Mouse (Mus musculus) bone marrow macrophage, adult 2 months (primary cell): ENCODE measurements at regions not wholly inside any gene's neighbourhood (a gene's known extent, or its start where the extent isn't known, plus 50 kb on each side); places are given as distances from the start of the nearest gene placed in this dataset.
"Not testable (repeated sequence)": the region's sequence is repeated elsewhere in the genome, so short reads cannot be mapped to it uniquely, and the experiment has no call there.

ENCODE experiments used
- H3K27ac ChIP-seq: 2 replicates; pipeline ENCODE4 v1.5.1; 2012; ENCODE audit warnings: low read depth, low read length; ENCODE audit not compliant: insufficient read depth
- H3K4me1 ChIP-seq: 2 replicates; pipeline ENCODE4 v1.6.1; 2012; ENCODE audit warnings: low read length; ENCODE audit not compliant: control insufficient read depth, insufficient read depth
- H3K4me3 ChIP-seq: 2 replicates; pipeline ENCODE4 v1.5.1; 2012; ENCODE audit warnings: mild to moderate bottlenecking, low read length, moderate library complexity; ENCODE audit not compliant: insufficient read depth
- CTCF ChIP-seq: IDR thresholded peaks from 2 replicates; pipeline ENCODE4 v1.5.1; 2012; ENCODE audit warnings: low read depth, mild to moderate bottlenecking, low read length, moderate library complexity
- POLR2A ChIP-seq: IDR thresholded peaks from 2 replicates; pipeline ENCODE4 v1.6.1; 2012; ENCODE audit warnings: mild to moderate bottlenecking, low read depth, low read length, borderline replicate concordance

DNA sequence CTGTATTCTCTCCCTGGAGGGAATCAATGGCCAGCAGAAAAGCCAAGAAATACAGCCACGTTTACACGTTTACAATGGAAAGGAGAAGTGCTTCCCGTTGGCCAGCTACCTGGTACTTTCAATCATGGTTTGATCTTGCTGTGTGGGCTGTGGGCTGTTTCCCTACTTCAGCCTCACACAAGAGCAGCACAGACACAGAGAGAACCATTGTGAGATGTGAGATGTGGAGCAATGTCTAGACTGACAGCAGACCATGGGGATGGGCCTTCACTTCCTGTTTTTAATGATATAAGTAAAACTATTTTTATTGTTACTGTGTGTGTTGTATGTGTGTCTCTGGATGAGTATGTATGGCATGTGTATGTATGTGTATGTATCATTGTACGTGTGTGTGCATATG, 156.2 kb downstream of the Mterf1b start:
- Histone ChIP-seq H3K4me1 (no peaks in the 10 kb centered on the region), H3K4me3 (no peak overlapping the region), H3K27ac (no peak overlapping the region)
- no peak for TF ChIP-seq CTCF
- no peak for TF ChIP-seq POLR2A

DNA sequence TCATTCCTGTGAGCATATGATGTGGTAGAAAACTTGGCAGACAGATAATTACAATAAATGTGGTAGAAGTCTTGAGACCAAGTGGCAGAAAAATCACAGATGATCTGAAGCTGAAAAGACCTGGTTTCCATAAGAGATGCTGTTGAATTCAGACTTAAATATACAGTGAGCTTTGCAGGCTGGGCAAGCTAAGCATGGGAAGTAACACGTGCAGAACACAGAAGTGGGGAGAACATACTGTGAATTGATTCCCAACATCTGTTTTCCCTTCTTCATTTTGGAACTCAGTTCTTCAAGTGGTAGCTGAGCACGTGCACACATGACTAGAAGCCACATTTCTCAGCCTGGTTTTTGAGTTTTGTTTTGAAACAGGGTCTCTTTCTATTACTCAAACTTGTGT, 157.8 kb downstream of the Mterf1b start:
- Histone ChIP-seq H3K27ac (no peak overlapping the region), H3K4me3 (no peak overlapping the region), H3K4me1 (no peaks in the 10 kb centered on the region)
- no peak for TF ChIP-seq CTCF
- TF ChIP-seq POLR2A, result no peak

DNA sequence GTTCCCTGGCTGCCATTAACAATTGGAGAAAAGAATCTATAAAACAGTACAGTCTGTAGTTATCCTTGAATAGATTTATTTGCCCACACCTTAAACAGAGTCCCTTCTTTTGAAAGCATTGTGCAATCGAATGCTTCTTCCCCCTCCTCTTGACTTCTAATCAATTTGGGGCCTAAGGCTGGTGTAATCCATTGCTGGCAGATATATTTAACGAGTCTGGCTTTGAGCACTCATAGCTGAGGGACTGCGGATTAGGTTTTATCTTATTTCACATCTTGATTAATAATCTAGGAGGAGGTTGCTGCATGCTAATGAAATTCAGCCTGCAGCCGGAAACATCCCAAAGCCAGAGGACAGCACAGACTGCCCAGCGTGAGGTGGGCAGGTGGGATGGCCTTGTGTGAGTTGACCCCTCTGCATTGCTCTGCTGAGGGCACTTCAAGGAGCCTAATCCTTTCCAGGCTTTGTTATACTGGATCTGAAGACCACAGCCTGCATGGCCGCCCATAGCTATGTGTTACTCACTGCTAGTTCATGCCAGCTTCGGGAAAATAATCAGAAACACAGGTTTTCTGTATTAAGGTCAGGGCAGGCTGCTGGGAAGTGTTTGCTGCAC, 163.6 kb downstream of the Mterf1b start:
- Histone ChIP-seq H3K4me1 (no peaks in the 10 kb centered on the region), H3K27ac (no peak overlapping the region), H3K4me3 (no peak overlapping the region)
- TF ChIP-seq POLR2A, result no peak
- TF ChIP-seq CTCF, result no peak

- H3K4me3 ChIP-seq, H3K27ac ChIP-seq, H3K4me1 ChIP-seq: not testable (repeated sequence)
Measured at GRCm38 (mm10) chr5:4356555-4357273, 164.5 kb downstream of the Mterf1b start.

- not testable (repeated sequence) for H3K4me3 ChIP-seq, H3K4me1 ChIP-seq, H3K27ac ChIP-seq
Measured at GRCm38 (mm10) chr5:4361547-4361946, 169.4 kb downstream of the Mterf1b start.

- not testable (repeated sequence) for H3K27ac ChIP-seq, H3K4me1 ChIP-seq, H3K4me3 ChIP-seq
Measured at GRCm38 (mm10) chr5:4384719-4385118, 192.6 kb downstream of the Mterf1b start.

DNA sequence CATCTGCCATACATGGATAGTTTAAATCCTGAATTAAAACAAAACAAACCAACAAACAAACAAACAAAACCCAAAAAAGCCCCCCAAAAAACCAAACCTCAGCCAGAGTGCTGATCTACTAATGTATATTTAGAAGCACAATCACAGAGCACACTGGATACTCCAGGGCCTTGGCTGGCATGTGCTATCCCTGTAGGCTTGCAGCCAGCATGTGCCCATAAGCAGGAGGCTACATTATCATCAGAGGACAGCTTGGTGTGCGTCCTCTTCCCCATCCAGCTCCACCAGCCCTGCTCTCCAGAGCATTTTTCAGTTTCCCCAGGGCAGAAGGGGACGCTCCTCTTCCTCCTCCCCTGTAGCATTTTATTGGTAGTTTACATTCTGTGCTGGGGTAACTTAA, 198.9 kb downstream of the Mterf1b start:
- no peaks in the 10 kb centered on the region for H3K4me1 ChIP-seq
- no peak overlapping the region for H3K4me3 ChIP-seq
- H3K27ac ChIP-seq, result no peak overlapping the region
- TF ChIP-seq CTCF (no peak), POLR2A (no peak)

DNA sequence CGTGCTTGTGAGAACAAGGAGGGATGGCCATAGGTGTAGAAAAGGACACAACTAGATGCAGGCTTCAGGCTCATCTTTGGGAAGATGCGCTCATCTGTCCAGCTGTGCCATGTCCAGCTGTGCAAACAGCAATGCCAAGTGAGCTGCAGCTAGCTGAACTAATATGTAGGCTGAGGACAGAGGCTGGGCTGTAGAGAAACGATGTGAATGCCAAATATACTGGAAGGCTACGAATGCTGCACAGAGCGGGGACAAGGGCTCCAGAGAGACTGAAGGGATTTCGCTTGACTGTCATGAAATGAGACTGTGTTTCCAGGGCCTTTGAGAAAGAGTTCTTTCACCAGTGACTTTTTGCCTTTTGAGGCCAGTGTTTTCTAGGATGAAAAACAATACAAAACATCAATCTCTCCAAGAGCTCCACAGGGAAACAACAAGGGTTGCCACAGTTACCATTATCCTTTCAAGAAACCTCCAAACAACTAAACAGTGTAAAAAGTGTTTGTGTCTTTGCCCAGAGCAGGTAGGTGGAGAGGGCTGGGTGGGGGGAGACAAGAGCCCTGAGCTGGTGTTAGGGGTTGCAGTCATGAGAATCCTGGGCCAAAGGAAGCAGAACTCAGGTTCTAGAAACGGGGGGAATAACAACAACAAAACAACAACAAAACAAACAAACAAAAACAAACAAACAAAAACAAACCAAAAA, 202.3 kb downstream of the Mterf1b start:
- H3K4me1 ChIP-seq, H3K27ac ChIP-seq, H3K4me3 ChIP-seq: not testable (repeated sequence)

GRCm38 (mm10) chr5:4398087-4398486, 205.9 kb downstream of the Mterf1b start:
- H3K27ac ChIP-seq, result no peak overlapping the region
- TF ChIP-seq POLR2A (no peak), CTCF (no peak)

GRCm38 (mm10) chr5:4417761-4418160, 225.6 kb downstream of the Mterf1b start:
- H3K27ac ChIP-seq, result no peak overlapping the region
- H3K4me1 ChIP-seq, result no peaks in the 10 kb centered on the region
- TF ChIP-seq CTCF, result no peak
- TF ChIP-seq POLR2A, result no peak
- H3K4me3 ChIP-seq, result no peak overlapping the region

More at GRCm38 (mm10) chr5:4398087-4398486, 205.9 kb downstream of the Mterf1b start:
- Histone ChIP-seq H3K4me3 (no peak overlapping the region), H3K4me1 (no peaks in the 10 kb centered on the region)
